Mouse (Mus musculus) forebrain, embryonic 11.5 days (tissue): ENCODE data around the gene H3f3b. TPM values are rescaled to one million over a fixed set of nuclear protein-coding genes. Genes with fewer than 3 reads are reported as not detected.

ENCODE experiments used
- ATAC-seq: fragments of 200-750 bp; cut with Nextera tagmentation; replicated peaks from 2 replicates; pipeline ENCODE4 v1.8.0; 2017; ENCODE audit warnings: moderate TSS enrichment; ENCODE audit not compliant: low FRiP score
- DNase-seq: peaks from one replicate; pipeline ENCODE4 v3.0.0-alpha.2; 2017; ENCODE audit warnings: low spot score
- H3K27ac ChIP-seq: fragments of 300-500 bp; sonication (generic); 2 replicates; pipeline ENCODE4 v1.5.1; 2014; ENCODE audit warnings: low read depth, low read length
- H3K27me3 ChIP-seq: fragments of 300-500 bp; sonication (generic); 2 replicates; pipeline ENCODE4 v1.6.1; 2014; ENCODE audit warnings: mild to moderate bottlenecking, low read length, mixed read lengths; ENCODE audit not compliant: control insufficient read depth, insufficient read depth
- H3K36me3 ChIP-seq: fragments of 300-500 bp; sonication (generic); 2 replicates; pipeline ENCODE4 v1.6.1; 2014; ENCODE audit warnings: mild to moderate bottlenecking, low read length, moderate library complexity, mixed read lengths; ENCODE audit not compliant: control insufficient read depth, insufficient read depth
- H3K4me1 ChIP-seq: fragments of 300-500 bp; sonication (generic); replicated peaks from 2 replicates; pipeline ENCODE4 v1.6.1; 2014; ENCODE audit warnings: low read length, mixed read lengths; ENCODE audit not compliant: control insufficient read depth, insufficient read depth
- H3K4me2 ChIP-seq: fragments of 300-500 bp; sonication (generic); 2 replicates; pipeline ENCODE4 v1.6.1; 2014; ENCODE audit warnings: low read depth, mild to moderate bottlenecking, low read length, moderate library complexity, mixed read lengths; ENCODE audit not compliant: severe bottlenecking
- H3K4me3 ChIP-seq: fragments of 300-500 bp; sonication (generic); 2 replicates; pipeline ENCODE4 v1.5.1; 2014; ENCODE audit warnings: low read depth, low read length
- H3K9ac ChIP-seq: fragments of 300-500 bp; sonication (generic); 2 replicates; pipeline ENCODE4 v1.6.1; 2014; ENCODE audit warnings: low read length
- H3K9me3 ChIP-seq: fragments of 300-500 bp; sonication (generic); 2 replicates; pipeline ENCODE4 v1.6.1; 2016; ENCODE audit warnings: low read length, mixed read lengths; ENCODE audit not compliant: control insufficient read depth
- WGBS: fragments of 180-500 bp; shearing (Covaris S2); extraction: QIAGEN DNeasy Blood & Tissue Kit; methylation state at CpG from one replicate; pipeline ENCODE4 v1.1.7; 2014; 5-methylcytosine and 5-hydroxymethylcytosine counted together
- polyA plus RNA-seq: library from polyadenylated mRNA; unstranded; fragments of >200 nt; fragmentation: Nextera tagmentation; extraction: Ambion mirVana; gene quantifications from 2 replicates; pipeline ENCODE4 v1.2.1, GENCODE M21; 2014

The H3f3b gene
- polyA plus RNA-seq, 1 experiment from 2014 or later: 1,931 TPM

- 67% methylated on average over 23 of the region's 23 CpGs for WGBS
- Histone ChIP-seq H3K9me3 (no peaks in the 10 kb centered on the region), H3K27ac (no peak overlapping the region), H3K4me2 (no peak overlapping the region), H3K36me3 (no peaks in the 10 kb centered on the region; the same call in 1 of the 2 replicates), H3K4me1 (no peaks in the 10 kb centered on the region), H3K9ac (no peak overlapping the region), H3K27me3 (no peaks in the 10 kb centered on the region), H3K4me3 (no peak overlapping the region)
- DNase-seq: no peak
- ATAC-seq: no peak
Observed at GRCm38 (mm10) chr11:116064187-116064867, 36.6 kb upstream of the H3f3b start.

- no peak overlapping the region for H3K4me3 ChIP-seq
- H3K27ac ChIP-seq: no peak overlapping the region
- no peak overlapping the region for H3K4me2 ChIP-seq
- DNase-seq (no peak), ATAC-seq (no peak)
- no peak overlapping the region for H3K9ac ChIP-seq
- no peaks in the 10 kb centered on the region for H3K4me1 ChIP-seq
- 69% methylated on average over 13 of the region's 13 CpGs for WGBS
- no peaks in the 10 kb centered on the region; the same call in 1 of the 2 replicates for H3K36me3 ChIP-seq
- H3K27me3 ChIP-seq: no peaks in the 10 kb centered on the region
- H3K9me3 ChIP-seq: no peaks in the 10 kb centered on the region
Observed at GRCm38 (mm10) chr11:116063562-116063961, 35.8 kb upstream of the H3f3b start.

GRCm38 (mm10) chr11:116062521-116062920 is 34.8 kb upstream of the H3f3b start:
- Histone ChIP-seq H3K4me3 (no peak overlapping the region), H3K27me3 (no peaks in the 10 kb centered on the region), H3K4me2 (no peak overlapping the region), H3K9me3 (no peaks in the 10 kb centered on the region), H3K27ac (no peak overlapping the region), H3K9ac (no peak overlapping the region), H3K4me1 (no peaks in the 10 kb centered on the region), H3K36me3 (peaks cover 7% of the 10 kb centered on the region; the same call in 1 of the 2 replicates)
- ATAC-seq: no peak
- 56% methylated on average over 8 of the region's 8 CpGs for WGBS
- DNase-seq: no peak

GRCm38 (mm10) chr11:116061641-116062415 is 34.1 kb upstream of the H3f3b start:
- no peak overlapping the region for H3K27ac ChIP-seq
- H3K9ac ChIP-seq: no peak overlapping the region
- peaks cover 10% of the 10 kb centered on the region; the same call in 1 of the 2 replicates for H3K36me3 ChIP-seq
- no peak overlapping the region for H3K4me3 ChIP-seq
- DNase-seq: no peak
- no peaks in the 10 kb centered on the region for H3K9me3 ChIP-seq
- H3K4me1 ChIP-seq: no peaks in the 10 kb centered on the region
- H3K27me3 ChIP-seq: no peaks in the 10 kb centered on the region
- no peak overlapping the region for H3K4me2 ChIP-seq
- 87% methylated on average over 13 of the region's 13 CpGs for WGBS
- ATAC-seq: no peak

- Histone ChIP-seq H3K36me3 (peaks cover 10% of the 10 kb centered on the region), H3K9ac (no peak overlapping the region), H3K4me1 (no peaks in the 10 kb centered on the region), H3K9me3 (no peaks in the 10 kb centered on the region), H3K27ac (no peak overlapping the region), H3K4me3 (no peak overlapping the region), H3K4me2 (no peak overlapping the region), H3K27me3 (no peaks in the 10 kb centered on the region)
- DNase-seq (no peak), ATAC-seq (no peak)
- 92% methylated on average over 9 of the region's 9 CpGs for WGBS
Observed at GRCm38 (mm10) chr11:116060596-116060995, 32.8 kb upstream of the H3f3b start.

- peaks cover 16% of the 10 kb centered on the region for H3K36me3 ChIP-seq
- 94% methylated on average over 11 of the region's 11 CpGs for WGBS
- no peaks in the 10 kb centered on the region for H3K9me3 ChIP-seq
- ATAC-seq (no peak), DNase-seq (no peak)
- no peak overlapping the region for H3K27ac ChIP-seq
- no peak overlapping the region for H3K9ac ChIP-seq
- no peak overlapping the region for H3K4me2 ChIP-seq
- no peak overlapping the region for H3K4me3 ChIP-seq
- no peaks in the 10 kb centered on the region for H3K27me3 ChIP-seq
- H3K4me1 ChIP-seq: no peaks in the 10 kb centered on the region
Observed at GRCm38 (mm10) chr11:116059691-116060025, 31.9 kb upstream of the H3f3b start.

GRCm38 (mm10) chr11:116058868-116059690 is 31.3 kb upstream of the H3f3b start:
- Histone ChIP-seq H3K9me3 (no peaks in the 10 kb centered on the region), H3K36me3 (peaks cover 17% of the 10 kb centered on the region), H3K4me2 (no peak overlapping the region), H3K9ac (no peak overlapping the region), H3K27ac (no peak overlapping the region), H3K4me1 (no peaks in the 10 kb centered on the region), H3K27me3 (no peaks in the 10 kb centered on the region), H3K4me3 (no peak overlapping the region)
- DNase-seq (no peak), ATAC-seq (no peak)
- WGBS: 93% methylated on average over 17 of the region's 17 CpGs

- H3K9ac ChIP-seq: no peak overlapping the region
- H3K27ac ChIP-seq: no peak overlapping the region
- no peak overlapping the region for H3K4me2 ChIP-seq
- no peak overlapping the region for H3K4me3 ChIP-seq
- H3K36me3 ChIP-seq: peaks cover 19% of the 10 kb centered on the region
- WGBS: 90% methylated on average over 12 of the region's 12 CpGs
- H3K4me1 ChIP-seq: no peaks in the 10 kb centered on the region
- H3K9me3 ChIP-seq: no peaks in the 10 kb centered on the region
- no peak for DNase-seq
- H3K27me3 ChIP-seq: no peaks in the 10 kb centered on the region
- ATAC-seq: no peak
Observed at GRCm38 (mm10) chr11:116058022-116058614, 30.4 kb upstream of the H3f3b start.
